Mouse (Mus musculus) bone marrow, adult 2 months (tissue): ENCODE results near the gene 2310022A10Rik.

Source experiments
- CTCF ChIP-seq: fragments of 200-500 bp; IDR thresholded peaks from 2 replicates; pipeline ENCODE4 v1.5.1; 2011; ENCODE audit warnings: low read length, control low read depth; ENCODE audit not compliant: control insufficient read depth, insufficient read depth
- POLR2A ChIP-seq: fragments of 200-500 bp; IDR thresholded peaks from 2 replicates; pipeline ENCODE4 v1.6.1; 2011; ENCODE audit warnings: low read depth, mild to moderate bottlenecking, control low read depth, low read length, borderline replicate concordance; ENCODE audit not compliant: control insufficient read depth

- TF ChIP-seq CTCF (no peak), POLR2A (peak; percentile 31; the same call in 1 of the 2 replicates)
These were observed 38.5 kb downstream of the 2310022A10Rik start, which contains the start of gene Akt2 for GRCm38 (mm10) chr7:27591266-27592216.
